Mouse (Mus musculus): ENCODE measurements around the gene Tdp2. TPM values are rescaled to one million over a fixed set of nuclear protein-coding genes. Genes with fewer than 3 reads are reported as not detected.
A peak's percentile ranks its signal among the peaks of the same experiment; 100 is the strongest.

The Tdp2 gene
- polyA plus RNA-seq, 1 experiment from 2014 or later = 52.8 TPM

DNA sequence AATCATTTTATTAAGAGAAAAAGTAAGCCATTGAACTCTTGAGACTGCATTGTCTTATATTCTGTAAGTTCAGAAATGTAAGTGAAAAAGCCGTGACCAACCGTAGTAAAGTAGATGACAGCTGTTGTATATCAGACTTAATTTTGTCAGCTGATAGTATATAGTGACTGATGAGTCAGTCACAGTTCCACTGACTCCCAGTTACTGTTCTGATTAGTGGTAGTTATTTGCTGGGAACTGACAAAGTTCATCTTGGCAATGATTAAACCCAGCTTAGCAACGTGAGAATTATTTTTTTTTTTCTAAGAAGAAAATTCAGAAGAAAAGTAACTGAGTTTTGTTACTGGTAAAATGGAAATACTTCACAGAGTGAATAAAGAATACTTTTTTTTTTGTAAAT is 10.2 kb downstream of the Tdp2 start:
- no peak overlapping the region for H3K4me3 ChIP-seq (ENCODE audit: low read length)
- no peak overlapping the region for H3K4me2 ChIP-seq (ENCODE audit: low read depth, low read length)
- no peak overlapping the region for H3K27ac ChIP-seq (ENCODE audit: low read length)
- H3K36me3 ChIP-seq (ENCODE audit: control insufficient read depth, insufficient read depth, low read length) = peaks cover 2% of the 10 kb centered on the region; the same call in 1 of the 2 replicates
- no peak overlapping the region for H3K9ac ChIP-seq (ENCODE audit: low read depth, low read length)
- WGBS = 64% methylated on average over 3 of the region's 3 CpGs
- ATAC-seq = peak; percentile 55
- H3K9me3 ChIP-seq (ENCODE audit: control insufficient read depth, low read length) = no peaks in the 10 kb centered on the region
- peaks cover 14% of the 10 kb centered on the region for H3K4me1 ChIP-seq (ENCODE audit: control insufficient read depth, insufficient read depth, low read length)
- H3K27me3 ChIP-seq (replicated peaks; ENCODE audit: control insufficient read depth, insufficient read depth, low read length) = no peaks in the 10 kb centered on the region

- peak within 1 kb of the TSS; percentile 53 for H3K4me3 ChIP-seq (ENCODE audit: low read length)
- peak within 1 kb of the TSS; percentile 83 for H3K4me2 ChIP-seq (ENCODE audit: low read depth, low read length)
- peaks cover 10% of the 10 kb centered on the region for H3K4me1 ChIP-seq (ENCODE audit: control insufficient read depth, insufficient read depth, low read length)
- no peak within 1 kb of the TSS for H3K27ac ChIP-seq (ENCODE audit: low read length)
- WGBS = 15% methylated on average over 40 of the region's 40 CpGs
- H3K27me3 ChIP-seq (replicated peaks; ENCODE audit: control insufficient read depth, insufficient read depth, low read length) = no peaks in the 10 kb centered on the region
- ATAC-seq = peak; percentile 77
- H3K9ac ChIP-seq (ENCODE audit: low read depth, low read length) = peak within 1 kb of the TSS; percentile 56
- H3K9me3 ChIP-seq (ENCODE audit: control insufficient read depth, low read length) = no peaks in the 10 kb centered on the region
- no peaks in the 10 kb centered on the region for H3K36me3 ChIP-seq (ENCODE audit: control insufficient read depth, insufficient read depth, low read length)
Measured at GRCm38 (mm10) chr13:24844983-24845955, 13.8 kb downstream of the Tdp2 start, which contains the start of gene D130043K22Rik. D130043K22Rik (plus strand) TSS chr13:24845135.

- ATAC-seq = peak; percentile 70
Measured at GRCm38 (mm10) chr13:24849318-24849717, 17.8 kb downstream of the Tdp2 start.

GRCm38 (mm10) chr13:24851989-24852388 is 20.5 kb downstream of the Tdp2 start:
- Histone ChIP-seq H3K27me3 (replicated peaks; ENCODE audit: control insufficient read depth, insufficient read depth, low read length) (no peaks in the 10 kb centered on the region), H3K27ac (ENCODE audit: low read length) (peak overlapping the region; percentile 2; the same call in 1 of the 2 replicates), H3K9ac (ENCODE audit: low read depth, low read length) (no peak overlapping the region), H3K4me3 (ENCODE audit: low read length) (no peak overlapping the region), H3K9me3 (ENCODE audit: control insufficient read depth, low read length) (no peaks in the 10 kb centered on the region), H3K4me1 (ENCODE audit: control insufficient read depth, insufficient read depth, low read length) (peaks cover 3% of the 10 kb centered on the region; the same call in 1 of the 2 replicates), H3K4me2 (ENCODE audit: low read depth, low read length) (no peak overlapping the region), H3K36me3 (ENCODE audit: control insufficient read depth, insufficient read depth, low read length) (no peaks in the 10 kb centered on the region)
- WGBS = 73% methylated on average over 2 of the region's 2 CpGs
- peak; percentile 73 for ATAC-seq

More at GRCm38 (mm10) chr13:24849318-24849717, 17.8 kb downstream of the Tdp2 start:
- 54% methylated on average over 4 of the region's 4 CpGs for WGBS
- no peaks in the 10 kb centered on the region for H3K27me3 ChIP-seq (replicated peaks; ENCODE audit: control insufficient read depth, insufficient read depth, low read length)
- no peaks in the 10 kb centered on the region for H3K36me3 ChIP-seq (ENCODE audit: control insufficient read depth, insufficient read depth, low read length)
- no peak overlapping the region for H3K4me2 ChIP-seq (ENCODE audit: low read depth, low read length)
- no peak overlapping the region for H3K9ac ChIP-seq (ENCODE audit: low read depth, low read length)
- no peaks in the 10 kb centered on the region for H3K9me3 ChIP-seq (ENCODE audit: control insufficient read depth, low read length)
- peak overlapping the region; percentile 64 for H3K27ac ChIP-seq (ENCODE audit: low read length)
- H3K4me1 ChIP-seq (ENCODE audit: control insufficient read depth, insufficient read depth, low read length) = peaks cover 10% of the 10 kb centered on the region
- no peak overlapping the region for H3K4me3 ChIP-seq (ENCODE audit: low read length)

DNA sequence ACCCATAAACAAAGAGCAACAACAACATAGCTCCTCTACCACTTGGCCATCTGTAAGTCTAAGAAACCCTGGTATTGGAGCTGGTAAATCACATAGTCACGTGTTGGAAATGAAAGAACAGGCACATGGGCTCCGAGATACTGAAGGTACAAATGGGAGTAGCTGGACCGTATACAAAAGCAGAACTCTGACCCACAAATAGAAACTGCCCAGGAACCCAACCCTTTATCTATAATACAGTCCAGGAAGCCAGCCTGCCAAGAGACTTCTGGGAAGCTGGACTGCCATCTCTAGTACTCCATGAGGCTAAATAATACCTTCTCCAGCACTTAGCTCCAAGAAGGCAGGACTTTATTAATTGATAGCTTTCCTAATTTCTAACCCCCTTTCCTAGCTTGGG is 21.1 kb downstream of the Tdp2 start:
- Histone ChIP-seq H3K27ac (ENCODE audit: low read length) (peak overlapping the region; percentile 2; the same call in 1 of the 2 replicates), H3K9me3 (ENCODE audit: control insufficient read depth, low read length) (no peaks in the 10 kb centered on the region), H3K4me2 (ENCODE audit: low read depth, low read length) (no peak overlapping the region), H3K9ac (ENCODE audit: low read depth, low read length) (no peak overlapping the region), H3K27me3 (replicated peaks; ENCODE audit: control insufficient read depth, insufficient read depth, low read length) (no peaks in the 10 kb centered on the region), H3K4me3 (ENCODE audit: low read length) (no peak overlapping the region), H3K4me1 (ENCODE audit: control insufficient read depth, insufficient read depth, low read length) (peaks cover 7% of the 10 kb centered on the region; the same call in 1 of the 2 replicates), H3K36me3 (ENCODE audit: control insufficient read depth, insufficient read depth, low read length) (no peaks in the 10 kb centered on the region)
- WGBS = 63% methylated on average over 3 of the region's 3 CpGs
- ATAC-seq = peak; percentile 24

DNA sequence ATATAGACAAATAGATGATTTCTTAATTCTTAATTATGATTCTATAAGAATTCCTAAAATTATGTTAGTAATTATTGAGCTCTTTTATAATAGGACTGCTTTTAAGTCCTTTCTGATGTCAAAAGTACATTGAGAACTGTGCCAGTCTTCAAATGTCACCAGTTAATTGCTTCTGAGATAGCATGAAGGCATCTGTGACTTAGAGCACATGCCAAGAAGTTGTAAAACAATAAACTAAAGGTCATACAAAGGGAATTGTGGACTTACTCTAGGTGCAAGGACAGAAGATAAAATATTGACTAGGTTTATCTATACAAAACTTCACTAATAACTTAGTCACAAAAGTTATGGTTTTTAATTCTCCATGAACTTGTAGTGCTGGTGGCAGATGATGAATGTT is 27.6 kb downstream of the Tdp2 start:
- Histone ChIP-seq H3K9ac (ENCODE audit: low read depth, low read length) (no peak overlapping the region), H3K4me1 (ENCODE audit: control insufficient read depth, insufficient read depth, low read length) (peaks cover 24% of the 10 kb centered on the region), H3K9me3 (ENCODE audit: control insufficient read depth, low read length) (no peaks in the 10 kb centered on the region), H3K27me3 (replicated peaks; ENCODE audit: control insufficient read depth, insufficient read depth, low read length) (no peaks in the 10 kb centered on the region), H3K36me3 (ENCODE audit: control insufficient read depth, insufficient read depth, low read length) (no peaks in the 10 kb centered on the region), H3K4me3 (ENCODE audit: low read length) (no peak overlapping the region), H3K27ac (ENCODE audit: low read length) (no peak overlapping the region), H3K4me2 (ENCODE audit: low read depth, low read length) (no peak overlapping the region)
- ATAC-seq = peak; percentile 64

DNA sequence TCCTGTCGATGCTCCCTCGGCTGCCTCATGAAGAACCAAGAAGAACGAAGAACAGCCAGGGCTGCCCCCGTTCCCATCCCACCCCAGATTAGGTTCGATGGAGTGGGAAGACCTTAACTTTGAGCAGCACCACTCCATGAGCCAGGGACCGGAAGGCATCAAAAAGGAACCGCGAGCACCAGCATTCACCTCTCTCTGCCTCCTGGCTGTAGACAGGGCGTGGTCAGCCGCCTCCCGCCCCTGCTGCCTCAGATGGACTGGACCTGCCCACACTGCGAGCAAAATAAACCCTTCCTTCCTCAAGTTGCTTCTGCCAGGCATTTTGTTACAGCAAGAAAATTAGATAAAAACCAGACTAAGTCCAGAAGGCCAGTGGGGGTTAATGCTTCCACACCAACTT is 29.6 kb downstream of the Tdp2 start:
- WGBS = 65% methylated on average over 12 of the region's 12 CpGs
- Histone ChIP-seq H3K36me3 (ENCODE audit: control insufficient read depth, insufficient read depth, low read length) (no peaks in the 10 kb centered on the region), H3K4me3 (ENCODE audit: low read length) (no peak overlapping the region), H3K27ac (ENCODE audit: low read length) (peak overlapping the region; percentile 73), H3K4me1 (ENCODE audit: control insufficient read depth, insufficient read depth, low read length) (peaks cover 24% of the 10 kb centered on the region), H3K9me3 (ENCODE audit: control insufficient read depth, low read length) (no peaks in the 10 kb centered on the region), H3K4me2 (ENCODE audit: low read depth, low read length) (no peak overlapping the region), H3K27me3 (replicated peaks; ENCODE audit: control insufficient read depth, insufficient read depth, low read length) (no peaks in the 10 kb centered on the region), H3K9ac (ENCODE audit: low read depth, low read length) (no peak overlapping the region)
- ATAC-seq = peak; percentile 55

DNA sequence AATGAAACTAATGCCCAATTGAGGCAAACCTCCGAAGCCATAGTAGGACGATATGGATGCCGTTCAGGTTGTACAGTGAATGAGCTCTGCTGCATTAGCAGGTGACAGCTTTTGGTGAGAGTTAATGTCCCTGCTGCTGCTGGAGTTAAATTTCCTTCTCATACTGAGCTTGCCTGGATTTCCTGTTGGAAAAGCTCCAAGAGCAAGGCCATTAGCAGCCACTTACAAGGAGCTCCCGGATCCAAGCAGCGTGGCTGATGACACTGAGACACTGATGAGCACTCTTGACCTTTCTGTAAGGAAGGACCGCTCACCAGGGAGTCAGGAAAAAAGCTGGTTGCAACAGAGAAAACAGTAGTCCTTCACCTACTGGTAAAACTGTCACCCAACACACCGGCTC is 30.5 kb downstream of the Tdp2 start:
- Histone ChIP-seq H3K4me2 (ENCODE audit: low read depth, low read length) (no peak overlapping the region), H3K27ac (ENCODE audit: low read length) (no peak overlapping the region), H3K36me3 (ENCODE audit: control insufficient read depth, insufficient read depth, low read length) (no peaks in the 10 kb centered on the region), H3K27me3 (replicated peaks; ENCODE audit: control insufficient read depth, insufficient read depth, low read length) (no peaks in the 10 kb centered on the region), H3K4me1 (ENCODE audit: control insufficient read depth, insufficient read depth, low read length) (peaks cover 25% of the 10 kb centered on the region), H3K4me3 (ENCODE audit: low read length) (no peak overlapping the region), H3K9me3 (ENCODE audit: control insufficient read depth, low read length) (no peaks in the 10 kb centered on the region), H3K9ac (ENCODE audit: low read depth, low read length) (no peak overlapping the region)
- ATAC-seq = no peak
- 55% methylated on average over 7 of the region's 7 CpGs for WGBS

DNA sequence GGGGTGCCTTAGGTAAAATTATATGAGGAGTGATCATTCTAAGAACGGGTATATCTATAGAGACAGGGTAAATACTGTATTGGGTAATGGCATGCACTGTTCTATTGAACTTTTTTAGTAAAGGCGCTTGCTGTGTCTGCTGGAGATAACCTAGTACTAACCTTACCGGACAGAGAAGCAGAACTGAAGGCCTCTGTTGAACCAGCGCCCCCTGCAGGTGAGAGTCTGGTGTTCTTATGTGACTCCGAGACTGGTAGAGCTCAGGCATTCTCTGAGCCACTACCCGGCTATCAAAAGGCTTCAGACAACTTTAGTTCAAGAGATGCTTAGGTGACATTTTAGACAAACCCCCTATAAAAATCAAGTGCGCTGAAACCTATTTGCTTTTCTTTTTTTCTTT is 31.0 kb downstream of the Tdp2 start:
- ATAC-seq = no peak
- Histone ChIP-seq H3K27me3 (replicated peaks; ENCODE audit: control insufficient read depth, insufficient read depth, low read length) (no peaks in the 10 kb centered on the region), H3K27ac (ENCODE audit: low read length) (no peak overlapping the region), H3K9me3 (ENCODE audit: control insufficient read depth, low read length) (no peaks in the 10 kb centered on the region), H3K36me3 (ENCODE audit: control insufficient read depth, insufficient read depth, low read length) (no peaks in the 10 kb centered on the region), H3K4me3 (ENCODE audit: low read length) (no peak overlapping the region), H3K9ac (ENCODE audit: low read depth, low read length) (no peak overlapping the region), H3K4me1 (ENCODE audit: control insufficient read depth, insufficient read depth, low read length) (peaks cover 21% of the 10 kb centered on the region), H3K4me2 (ENCODE audit: low read depth, low read length) (no peak overlapping the region)
- 71% methylated on average over 7 of the region's 7 CpGs for WGBS

Data from intestine, embryonic 16.5 days (tissue).